Mouse (Mus musculus): ENCODE data around the gene Odc1.
"Not testable (repeated sequence)": the region's sequence is repeated elsewhere in the genome, so short reads cannot be mapped to it uniquely, and the experiment has no call there.

GRCm38 (mm10) chr12:17549421-17549820 is 4.8 kb downstream of the Odc1 start:
- not testable (repeated sequence) for TF ChIP-seq CTCF (IDR thresholded peaks at IDR 0.05; ENCODE audit: borderline replicate concordance, extremely low read depth, insufficient read depth, insufficient read length); POLR2A (IDR thresholded peaks at IDR 0.05; ENCODE audit: borderline replicate concordance, extremely low read depth, insufficient read depth, insufficient read length, poor library complexity, severe bottlenecking)
